Mouse (Mus musculus) heart, adult 2 months (tissue): ENCODE measurements around the gene Zbtb17.

Experiments used
- CTCF ChIP-seq: fragments of 200-600 bp; IDR thresholded peaks from 2 replicates; pipeline ENCODE4 v1.8.1; 2022; ENCODE audit warnings: antibody characterized with exemption, mild to moderate bottlenecking, moderate library complexity
- EP300 ChIP-seq: fragments of 200-500 bp; IDR thresholded peaks from 2 replicates; pipeline ENCODE4 v1.6.1; 2011; ENCODE audit warnings: low read depth, low read length, control low read depth; ENCODE audit not compliant: insufficient read depth
- POLR2A ChIP-seq: fragments of 200-500 bp; IDR thresholded peaks from 2 replicates; pipeline ENCODE4 v1.6.1; 2011; ENCODE audit warnings: mild to moderate bottlenecking, low read depth, low read length, control low read depth; ENCODE audit not compliant: insufficient read depth

DNA sequence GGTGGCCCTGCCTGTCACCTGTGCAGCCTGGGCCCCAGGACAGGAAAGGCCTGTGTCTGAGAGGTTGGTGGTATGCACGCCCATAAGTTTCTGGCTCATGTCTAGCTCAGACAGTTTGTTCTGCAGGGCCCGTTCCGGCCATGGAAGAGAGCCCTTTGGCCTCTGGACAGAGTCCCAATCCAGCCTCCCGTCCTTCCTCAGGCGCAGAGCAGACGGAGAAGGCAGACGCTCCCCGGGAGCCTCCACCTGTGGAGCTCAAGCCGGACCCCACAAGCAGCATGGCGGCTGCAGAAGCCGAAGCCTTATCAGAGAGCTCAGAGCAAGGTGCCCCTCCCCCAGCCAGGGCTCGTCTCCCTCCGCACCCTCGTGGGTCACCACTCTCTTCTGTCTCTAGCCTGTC lies 19.0 kb downstream of the Zbtb17 start:
- TF ChIP-seq CTCF (no peak), POLR2A (no peak), EP300 (no peak)
